Mouse (Mus musculus) E14TG2a.4 (cell line): ENCODE measurements around the gene Gpc3.

Experiments used
- CTCF ChIP-seq: conservative IDR thresholded peaks from 2 replicates; pipeline ENCODE4 v1.5.1; 2014; ENCODE audit warnings: low read length
- NANOG ChIP-seq: IDR thresholded peaks from 2 replicates; pipeline ENCODE4 v1.6.1; 2014; ENCODE audit warnings: borderline replicate concordance, low read length, mixed read lengths
- POU5F1 ChIP-seq: IDR thresholded peaks from 2 replicates; pipeline ENCODE4 v1.6.1; 2014; ENCODE audit warnings: low read length, borderline replicate concordance

DNA sequence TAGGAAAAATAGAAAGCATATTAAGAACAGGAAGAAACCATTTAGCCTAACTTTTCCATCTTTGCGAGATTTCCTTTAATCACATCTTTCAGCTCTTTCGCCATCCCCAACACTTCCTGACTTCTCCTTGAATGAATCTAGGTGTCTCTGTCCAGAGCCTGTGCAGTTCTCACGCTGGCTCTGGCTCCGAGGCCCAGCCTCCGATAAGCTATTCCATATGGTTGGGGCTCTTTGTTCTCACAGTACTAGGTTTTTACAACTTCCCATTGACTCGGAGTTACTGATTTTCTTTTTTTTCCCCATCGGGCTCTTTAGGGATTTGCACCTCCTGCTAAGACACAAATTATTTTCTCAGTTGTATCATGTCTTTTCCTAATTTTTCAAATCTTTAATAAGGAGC lies 381.8 kb downstream of the Gpc3 start:
- TF ChIP-seq CTCF (no peak), NANOG (no peak), POU5F1 (no peak)
